Mouse (Mus musculus) midbrain, embryonic 16.5 days (tissue): ENCODE measurements at regions not wholly inside any gene's neighbourhood (a gene's known extent, or its start where the extent isn't known, plus 50 kb on each side); places are given as distances from the start of the nearest gene placed in this dataset.

Source experiments
- ATAC-seq: fragments of 200-750 bp; cut with Nextera tagmentation; 2 replicates; pipeline ENCODE4 v1.8.0; 2017; ENCODE audit warnings: moderate TSS enrichment
- H3K27ac ChIP-seq: fragments of 300-500 bp; sonication (generic); 2 replicates; pipeline ENCODE4 v1.5.1; 2014; ENCODE audit warnings: mild to moderate bottlenecking, low read length, mixed read lengths
- H3K27me3 ChIP-seq: fragments of 300-500 bp; sonication (generic); 2 replicates; pipeline ENCODE4 v1.6.1; 2014; ENCODE audit warnings: low read depth, low read length, mixed read lengths; ENCODE audit not compliant: control insufficient read depth, insufficient read depth
- H3K36me3 ChIP-seq: fragments of 300-500 bp; sonication (generic); 2 replicates; pipeline ENCODE4 v1.6.1; 2014; ENCODE audit warnings: mild to moderate bottlenecking, low read length, moderate library complexity, mixed read lengths; ENCODE audit not compliant: control insufficient read depth, insufficient read depth
- H3K4me1 ChIP-seq: fragments of 300-500 bp; sonication (generic); 2 replicates; pipeline ENCODE4 v1.6.1; 2014; ENCODE audit warnings: mild to moderate bottlenecking, low read length, mixed read lengths; ENCODE audit not compliant: control insufficient read depth, insufficient read depth
- H3K4me2 ChIP-seq: fragments of 300-500 bp; sonication (generic); 2 replicates; pipeline ENCODE4 v1.6.1; 2014; ENCODE audit warnings: mild to moderate bottlenecking, low read length, mixed read lengths
- H3K4me3 ChIP-seq: fragments of 300-500 bp; sonication (generic); 2 replicates; pipeline ENCODE4 v1.5.1; 2014; ENCODE audit warnings: low read depth, mild to moderate bottlenecking, low read length, moderate library complexity, mixed read lengths
- H3K9ac ChIP-seq: fragments of 300-500 bp; sonication (generic); 2 replicates; pipeline ENCODE4 v1.6.1; 2014; ENCODE audit warnings: low read depth, low read length, mixed read lengths
- H3K9me3 ChIP-seq: fragments of 300-500 bp; sonication (generic); replicated peaks from 2 replicates; pipeline ENCODE4 v1.6.1; 2014; ENCODE audit warnings: mild to moderate bottlenecking, low read length, mixed read lengths; ENCODE audit not compliant: control insufficient read depth, poor library complexity, severe bottlenecking
- WGBS: fragments of 180-500 bp; shearing (Covaris S2); extraction: QIAGEN DNeasy Blood & Tissue Kit; methylation state at CpG from one replicate; pipeline ENCODE4 v1.1.7; 2014; 5-methylcytosine and 5-hydroxymethylcytosine counted together

DNA sequence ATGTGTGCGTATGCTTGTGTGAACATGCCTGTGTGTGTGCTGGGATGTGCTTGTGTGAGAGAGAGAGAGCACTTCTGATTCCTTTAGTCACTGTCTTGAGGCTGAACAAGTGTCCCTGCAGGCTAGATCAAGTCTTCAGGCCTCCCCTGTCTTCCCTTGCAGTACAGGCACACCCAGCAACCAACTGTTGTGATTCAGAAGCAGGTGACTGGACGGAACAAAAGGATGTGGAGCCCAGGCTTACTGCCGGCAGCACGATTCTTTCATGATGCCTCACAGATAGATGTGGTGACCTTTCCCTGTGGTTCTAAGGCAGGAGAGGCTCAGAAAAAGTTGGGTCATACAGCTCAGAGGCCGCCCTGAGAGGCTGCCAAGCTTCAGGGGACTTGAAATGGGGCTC is 114.0 kb upstream of the Gli2 start:
- H3K9ac ChIP-seq: no peak overlapping the region
- 0 out of 2 replicates have a peak, but pooled peaks cover 2% of the 10 kb centered on the region for H3K4me1 ChIP-seq
- H3K4me2 ChIP-seq: no peak overlapping the region
- H3K27ac ChIP-seq: no peak overlapping the region
- ATAC-seq: no peak
- H3K9me3 ChIP-seq: no peaks in the 10 kb centered on the region
- H3K36me3 ChIP-seq: no peaks in the 10 kb centered on the region
- no peak overlapping the region for H3K4me3 ChIP-seq
- 73% methylated on average over 5 of the region's 5 CpGs for WGBS
- H3K27me3 ChIP-seq: no peaks in the 10 kb centered on the region

DNA sequence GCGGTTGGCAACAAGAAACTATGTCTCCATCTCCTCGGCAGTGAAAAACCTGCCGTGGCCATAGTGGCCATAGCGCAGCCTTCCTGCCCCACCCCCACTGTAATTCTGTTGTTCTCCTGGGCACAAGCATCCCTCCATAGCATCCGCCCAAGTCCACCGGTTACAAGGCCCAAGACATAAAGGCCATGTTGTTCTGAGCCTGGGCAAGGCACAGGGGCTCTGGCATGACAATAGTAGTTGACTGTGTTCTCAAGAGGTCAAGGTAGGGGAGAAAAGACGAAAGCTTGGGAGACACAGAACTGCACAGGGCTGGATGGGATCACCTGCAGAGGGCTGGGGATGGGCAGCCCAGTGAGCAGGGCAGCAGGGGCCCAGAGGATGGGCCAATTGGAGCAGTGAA is 112.9 kb upstream of the Gli2 start:
- no peak overlapping the region for H3K4me3 ChIP-seq
- 49% methylated on average over 7 of the region's 7 CpGs for WGBS
- no peak overlapping the region for H3K4me2 ChIP-seq
- H3K9ac ChIP-seq: no peak overlapping the region
- no peaks in the 10 kb centered on the region for H3K9me3 ChIP-seq
- no peak overlapping the region for H3K27ac ChIP-seq
- no peaks in the 10 kb centered on the region for H3K36me3 ChIP-seq
- no peaks in the 10 kb centered on the region for H3K27me3 ChIP-seq
- no peak for ATAC-seq
- 0 out of 2 replicates have a peak, but pooled peaks cover 2% of the 10 kb centered on the region for H3K4me1 ChIP-seq

DNA sequence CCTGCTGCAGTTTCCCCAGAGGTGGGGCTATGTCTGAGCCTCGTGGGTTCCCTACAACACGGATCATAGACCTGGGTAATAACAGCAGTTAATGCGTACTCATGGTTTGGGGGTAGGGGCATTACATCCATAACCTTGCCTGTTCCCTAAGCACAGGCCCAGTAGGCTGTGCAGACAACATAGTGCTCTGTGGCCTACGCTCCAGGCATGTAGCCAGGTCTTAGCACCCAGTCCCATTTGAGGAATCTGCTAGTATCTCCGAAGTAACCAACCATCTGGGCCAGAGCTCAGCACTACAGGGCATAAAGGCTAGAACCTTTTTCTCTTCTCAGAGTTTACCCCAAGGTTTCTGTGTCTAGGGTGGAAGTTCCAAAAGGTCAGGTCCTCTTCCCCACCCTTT is 111.4 kb upstream of the Gli2 start:
- Histone ChIP-seq H3K4me2 (no peak overlapping the region), H3K4me1 (0 out of 2 replicates have a peak, but pooled peaks cover 2% of the 10 kb centered on the region), H3K27me3 (no peaks in the 10 kb centered on the region), H3K9me3 (no peaks in the 10 kb centered on the region), H3K4me3 (no peak overlapping the region), H3K36me3 (no peaks in the 10 kb centered on the region), H3K9ac (no peak overlapping the region), H3K27ac (no peak overlapping the region)
- 89% methylated on average over 5 of the region's 5 CpGs for WGBS
- ATAC-seq: no peak

DNA sequence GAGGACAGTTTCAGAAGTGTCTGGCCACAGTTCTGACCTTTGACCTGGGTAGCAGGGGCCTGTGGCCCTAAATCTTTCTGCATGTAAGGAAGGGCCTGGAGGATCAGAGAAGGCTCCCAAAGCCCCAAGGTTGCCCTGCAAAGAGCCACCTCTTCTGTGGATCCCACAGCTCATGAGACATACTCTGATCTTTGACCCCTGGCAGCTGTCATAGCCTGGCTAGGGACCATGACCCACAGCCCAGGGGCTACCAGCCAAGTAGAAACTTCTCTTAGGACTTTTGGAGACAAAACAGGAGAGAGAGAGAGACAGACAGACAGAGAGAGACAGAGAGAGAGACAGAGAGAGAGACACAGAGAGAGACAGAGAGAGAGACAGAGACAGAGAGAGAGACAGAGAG is 110.4 kb upstream of the Gli2 start:
- H3K4me2 ChIP-seq: no peak overlapping the region
- H3K27ac ChIP-seq: no peak overlapping the region
- H3K9ac ChIP-seq: no peak overlapping the region
- ATAC-seq: no peak
- no peaks in the 10 kb centered on the region for H3K36me3 ChIP-seq
- no peaks in the 10 kb centered on the region for H3K9me3 ChIP-seq
- no peak overlapping the region for H3K4me3 ChIP-seq
- H3K27me3 ChIP-seq: no peaks in the 10 kb centered on the region
- 0 out of 2 replicates have a peak, but pooled peaks cover 2% of the 10 kb centered on the region for H3K4me1 ChIP-seq

DNA sequence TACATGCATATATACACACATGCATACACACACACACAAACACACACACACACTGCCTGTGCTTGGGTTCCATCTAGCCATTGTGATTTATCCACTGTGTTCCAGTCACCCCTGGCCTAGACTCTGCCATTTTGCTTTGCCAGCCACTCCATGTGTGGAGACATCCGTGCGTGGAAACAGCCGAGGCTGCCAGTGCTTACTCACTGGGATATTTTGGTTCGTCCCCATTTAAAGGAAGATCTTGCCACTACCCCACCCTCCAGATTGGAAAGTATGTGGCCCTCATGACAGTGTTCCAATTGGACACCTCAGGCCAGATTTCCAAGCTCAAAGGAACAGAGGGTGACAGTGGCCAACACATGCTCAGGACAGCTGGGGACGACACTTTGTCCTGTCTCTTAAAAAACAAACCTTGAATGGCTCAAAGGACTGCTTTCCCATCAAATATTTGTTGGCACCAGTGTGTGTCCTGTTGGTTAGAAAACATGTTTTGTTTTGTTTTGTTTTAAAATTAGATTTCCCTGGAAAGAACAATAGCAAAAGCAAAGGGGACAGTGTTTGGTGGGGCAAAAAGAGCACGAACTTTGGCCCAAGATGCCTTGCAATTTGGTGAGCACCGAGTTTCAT is 109.8 kb upstream of the Gli2 start:
- Histone ChIP-seq H3K27ac (no peak overlapping the region), H3K4me1 (0 out of 2 replicates have a peak, but pooled peaks cover 2% of the 10 kb centered on the region), H3K27me3 (no peaks in the 10 kb centered on the region), H3K4me2 (no peak overlapping the region), H3K4me3 (no peak overlapping the region), H3K9ac (no peak overlapping the region), H3K36me3 (no peaks in the 10 kb centered on the region), H3K9me3 (no peaks in the 10 kb centered on the region)
- 87% methylated on average over 7 of the region's 7 CpGs for WGBS
- no peak for ATAC-seq

DNA sequence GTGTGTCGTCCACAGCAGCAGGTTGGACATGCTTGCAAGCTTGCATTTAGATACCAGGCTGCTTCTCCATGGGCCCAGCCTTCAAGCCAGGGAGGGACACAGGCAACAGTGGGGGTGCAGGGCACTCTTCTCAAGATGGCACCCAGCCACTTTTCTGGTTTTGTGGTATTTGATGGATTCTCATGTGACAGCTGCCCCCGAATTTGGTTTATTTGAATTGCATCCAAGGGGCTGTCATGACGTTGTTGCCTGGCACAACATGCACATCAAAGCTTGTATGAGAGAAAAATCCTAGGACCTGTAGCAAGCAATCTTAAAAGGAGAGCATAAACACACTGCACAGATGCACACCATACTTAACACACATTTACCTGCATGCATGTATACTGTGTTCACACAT is 108.3 kb upstream of the Gli2 start:
- H3K4me1 ChIP-seq: 0 out of 2 replicates have a peak, but pooled peaks cover 2% of the 10 kb centered on the region
- H3K9me3 ChIP-seq: no peaks in the 10 kb centered on the region
- WGBS: 84% methylated on average over 3 of the region's 3 CpGs
- H3K9ac ChIP-seq: no peak overlapping the region
- H3K4me2 ChIP-seq: no peak overlapping the region
- no peak overlapping the region for H3K27ac ChIP-seq
- no peaks in the 10 kb centered on the region for H3K27me3 ChIP-seq
- ATAC-seq: no peak
- H3K36me3 ChIP-seq: no peaks in the 10 kb centered on the region
- H3K4me3 ChIP-seq: no peak overlapping the region

DNA sequence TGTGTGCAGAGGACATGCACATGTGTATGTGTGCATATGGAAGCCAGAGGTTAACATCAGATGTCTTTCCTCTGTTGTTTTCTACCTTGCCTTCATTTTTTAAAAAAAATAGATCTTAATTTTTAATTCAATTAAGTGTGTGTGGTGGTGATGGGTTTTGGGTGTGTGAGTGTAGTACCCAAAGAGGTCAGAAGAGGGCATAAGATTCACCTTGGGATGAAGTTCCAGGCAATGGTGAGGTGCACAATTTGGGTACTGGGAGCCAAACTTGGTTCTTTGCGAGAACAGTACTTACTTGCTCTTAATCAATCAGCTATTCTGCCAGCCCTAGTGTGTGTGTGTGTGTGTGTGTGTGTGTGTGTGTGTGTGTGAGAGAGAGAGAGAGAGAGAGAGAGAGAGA is 106.9 kb upstream of the Gli2 start:
- Histone ChIP-seq H3K27ac (no peak overlapping the region), H3K9ac (no peak overlapping the region), H3K36me3 (no peaks in the 10 kb centered on the region), H3K27me3 (no peaks in the 10 kb centered on the region), H3K4me1 (no peaks in the 10 kb centered on the region), H3K9me3 (no peaks in the 10 kb centered on the region), H3K4me3 (no peak overlapping the region), H3K4me2 (no peak overlapping the region)
- WGBS: 85% methylated on average over 1 of the region's 1 CpGs
- no peak for ATAC-seq

DNA sequence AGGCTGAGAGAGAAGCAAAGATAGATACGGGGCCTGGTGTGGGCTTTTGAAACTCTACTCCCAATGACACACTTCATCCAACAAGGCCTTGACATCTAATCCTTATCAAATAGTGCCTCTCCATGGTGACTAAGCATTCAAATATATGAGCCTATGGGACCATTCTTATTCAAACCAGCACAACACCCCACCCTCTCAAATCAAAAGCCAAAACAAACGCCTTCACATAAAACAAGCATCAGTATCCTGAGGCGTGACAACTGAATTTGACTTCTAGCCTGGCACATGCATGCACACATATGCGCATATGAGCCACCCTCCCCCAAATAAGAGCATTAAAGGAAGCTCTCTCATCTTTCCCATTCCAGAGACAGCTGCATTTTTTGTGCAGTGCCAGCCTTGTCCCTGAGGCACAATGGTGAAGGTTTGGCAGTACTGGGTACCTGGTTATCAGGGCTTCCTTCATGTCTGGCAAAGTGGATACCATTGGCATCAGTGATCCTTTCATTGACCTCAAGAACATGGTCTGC is 103.8 kb upstream of the Gli2 start:
- Histone ChIP-seq H3K4me1 (no peaks in the 10 kb centered on the region), H3K4me2 (no peak overlapping the region), H3K9me3 (no peaks in the 10 kb centered on the region), H3K4me3 (no peak overlapping the region), H3K9ac (no peak overlapping the region), H3K27me3 (no peaks in the 10 kb centered on the region), H3K36me3 (no peaks in the 10 kb centered on the region), H3K27ac (no peak overlapping the region)
- 80% methylated on average over 4 of the region's 4 CpGs for whole genome bisulfite sequencing
- no peak for ATAC-seq

DNA sequence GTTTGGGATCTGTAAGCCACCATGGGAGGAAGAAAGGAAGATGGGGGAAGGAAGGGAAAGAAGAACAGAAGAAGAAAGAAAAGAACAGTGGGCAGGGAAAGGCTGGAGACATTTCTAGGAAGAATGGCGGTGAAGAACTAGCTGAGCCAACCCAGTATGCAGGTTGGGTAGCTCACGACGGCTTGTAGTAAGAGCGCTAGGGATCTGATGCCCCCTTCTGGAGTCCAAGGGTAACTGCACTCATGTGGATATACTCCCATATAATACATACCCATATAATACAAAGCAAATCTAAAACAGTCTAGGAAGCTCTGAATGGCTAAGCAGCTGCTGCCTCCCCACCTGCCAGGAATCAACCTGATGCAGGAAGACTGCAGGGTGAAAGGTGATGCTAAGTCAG is 100.2 kb upstream of the Gli2 start:
- Histone ChIP-seq H3K9me3 (no peaks in the 10 kb centered on the region), H3K4me2 (no peak overlapping the region), H3K36me3 (no peaks in the 10 kb centered on the region), H3K4me1 (no peaks in the 10 kb centered on the region), H3K9ac (no peak overlapping the region), H3K4me3 (no peak overlapping the region), H3K27me3 (no peaks in the 10 kb centered on the region), H3K27ac (no peak overlapping the region)
- no peak for ATAC-seq
- WGBS: 93% methylated on average over 4 of the region's 4 CpGs
